Mouse (Mus musculus): ENCODE results near the gene Spire2. TPM values are rescaled to one million over a fixed set of nuclear protein-coding genes. Genes with fewer than 3 reads are reported as not detected.

Gene Spire2
- total and polyA plus RNA-seq, 2 experiments from 2014 or later: 25.4 to 34.0 TPM

DNA sequence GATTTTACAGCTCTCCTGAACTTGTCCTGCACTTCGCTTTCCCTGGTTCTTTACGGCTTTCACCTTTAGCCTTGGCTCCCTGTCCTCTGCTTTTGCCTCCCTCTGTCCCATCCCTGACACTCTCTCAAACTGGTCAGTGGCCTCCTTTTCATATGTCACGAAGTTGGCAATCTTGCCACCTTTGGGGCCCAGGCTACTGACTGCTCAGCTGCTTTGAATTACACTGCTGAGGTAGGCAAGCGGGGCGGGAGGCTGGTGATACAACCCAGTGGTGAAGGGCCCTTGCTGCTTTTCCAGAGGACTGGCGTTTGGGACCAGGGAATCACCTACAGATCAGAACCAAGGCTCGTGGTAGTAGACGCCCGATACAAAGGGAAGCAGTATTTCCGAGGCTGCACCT is 43.2 kb downstream of the Spire2 start:
- Histone ChIP-seq H3K36me3 (ENCODE audit: insufficient read depth, low read length) (no peaks in the 10 kb centered on the region; the same call in 1 of the 2 replicates), H3K27ac (peak overlapping the region; percentile 62), H3K4me3 (ENCODE audit: low read length) (no peak overlapping the region), H3K9ac (replicated peaks; ENCODE audit: low read length) (0 out of 2 replicates have a peak overlapping the region, but pooled peaks have one; percentile 3), H3K27me3 (ENCODE audit: insufficient read depth, low read length) (no peaks in the 10 kb centered on the region), H3K4me1 (ENCODE audit: insufficient read depth, low read length) (peaks cover 21% of the 10 kb centered on the region), H3K4me2 (ENCODE audit: low read depth, low read length) (peak overlapping the region; percentile 74), H3K9me3 (ENCODE audit: low read length) (no peaks in the 10 kb centered on the region)
- no peak for ATAC-seq
- no peak for TF ChIP-seq CTCF (IDR thresholded peaks at IDR 0.05; ENCODE audit: low read depth)
- WGBS: 76% methylated on average over 10 of the region's 10 CpGs
- no peak for DNase-seq (ENCODE audit: low spot score)

DNA sequence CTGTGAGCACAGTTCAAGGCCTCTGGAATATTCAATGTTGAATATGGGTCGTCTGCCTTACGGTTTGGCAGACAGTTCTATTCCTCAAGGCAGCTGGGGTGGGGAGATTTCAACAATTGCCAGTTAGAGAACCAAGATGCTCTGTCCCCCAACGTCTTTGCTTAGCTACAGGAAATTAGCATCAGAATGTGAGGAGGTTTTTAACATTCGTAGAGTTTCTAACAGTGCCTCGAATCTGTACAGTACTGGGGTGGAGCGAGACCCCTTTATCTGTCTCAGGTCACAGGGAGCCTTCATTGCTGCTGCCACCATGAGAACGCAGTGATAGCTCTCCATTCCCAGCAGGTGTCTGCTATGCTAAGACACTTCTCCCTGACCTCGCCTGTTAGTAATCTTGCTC is 43.6 kb downstream of the Spire2 start:
- Histone ChIP-seq H3K9ac (replicated peaks; ENCODE audit: low read length) (no peak overlapping the region), H3K27ac (peak overlapping the region; percentile 62), H3K4me3 (ENCODE audit: low read length) (no peak overlapping the region), H3K9me3 (ENCODE audit: low read length) (no peaks in the 10 kb centered on the region), H3K27me3 (ENCODE audit: insufficient read depth, low read length) (no peaks in the 10 kb centered on the region), H3K4me1 (ENCODE audit: insufficient read depth, low read length) (peaks cover 21% of the 10 kb centered on the region), H3K36me3 (ENCODE audit: insufficient read depth, low read length) (no peaks in the 10 kb centered on the region; the same call in 1 of the 2 replicates), H3K4me2 (ENCODE audit: low read depth, low read length) (peak overlapping the region; percentile 74)
- DNase-seq (ENCODE audit: low spot score): peak; percentile 12
- WGBS: 35% methylated on average over 8 of the region's 8 CpGs
- ATAC-seq: no peak
- TF ChIP-seq CTCF (IDR thresholded peaks at IDR 0.05; ENCODE audit: low read depth): no peak

DNA sequence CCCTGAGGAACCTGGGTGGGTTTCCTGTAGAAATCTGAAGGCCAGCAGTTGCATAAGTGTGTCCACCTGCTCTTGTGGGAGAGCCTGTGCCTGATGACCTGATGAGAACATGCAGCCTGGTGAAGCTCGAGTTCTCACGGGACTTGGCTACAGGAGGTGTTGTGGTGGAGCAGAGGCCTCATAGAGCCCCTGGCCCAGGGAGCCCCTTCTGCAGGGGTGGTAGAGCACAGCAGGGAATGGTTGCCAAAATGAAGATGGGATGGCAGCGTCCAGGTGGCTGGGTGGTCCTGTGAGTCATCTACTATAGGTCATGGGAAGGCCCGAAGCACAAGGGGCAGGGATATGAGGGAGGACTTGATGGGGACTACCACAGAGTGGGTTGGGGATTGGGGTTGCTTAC is 49.2 kb downstream of the Spire2 start:
- no peak overlapping the region for H3K4me3 ChIP-seq (ENCODE audit: low read length)
- no peaks in the 10 kb centered on the region for H3K9me3 ChIP-seq (ENCODE audit: low read length)
- H3K4me2 ChIP-seq (ENCODE audit: low read depth, low read length): no peak overlapping the region
- H3K36me3 ChIP-seq (ENCODE audit: insufficient read depth, low read length): peaks cover 44% of the 10 kb centered on the region
- no peak for TF ChIP-seq CTCF (IDR thresholded peaks at IDR 0.05; ENCODE audit: low read depth)
- H3K27me3 ChIP-seq (ENCODE audit: insufficient read depth, low read length): no peaks in the 10 kb centered on the region
- no peak overlapping the region for H3K27ac ChIP-seq
- WGBS: 90% methylated on average over 4 of the region's 4 CpGs
- H3K4me1 ChIP-seq (ENCODE audit: insufficient read depth, low read length): no peaks in the 10 kb centered on the region
- no peak overlapping the region for H3K9ac ChIP-seq (replicated peaks; ENCODE audit: low read length)
- ATAC-seq (no peak), DNase-seq (ENCODE audit: low spot score) (no peak)

DNA sequence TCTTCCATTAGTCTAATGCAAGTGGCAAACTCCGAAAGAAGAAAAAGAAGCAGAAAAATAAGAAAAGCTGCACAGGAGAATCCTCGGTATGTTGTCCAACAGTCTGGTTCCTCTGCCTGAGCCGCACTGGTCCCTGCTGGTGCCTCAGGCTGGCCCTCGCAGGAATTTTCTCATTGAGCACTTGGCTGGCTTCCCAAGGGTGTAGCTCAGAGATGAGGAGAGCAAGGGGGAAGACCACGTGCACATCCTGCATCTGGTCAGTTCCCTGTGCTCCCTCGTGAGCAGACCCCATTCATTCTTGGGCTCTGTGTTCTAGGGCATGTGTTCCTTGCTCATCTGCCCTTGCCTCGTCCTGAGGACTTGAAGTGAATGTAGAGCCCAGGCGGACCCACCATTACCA is 50.0 kb downstream of the Spire2 start:
- no peak overlapping the region for H3K27ac ChIP-seq
- peaks cover 52% of the 10 kb centered on the region for H3K36me3 ChIP-seq (ENCODE audit: insufficient read depth, low read length)
- no peak for TF ChIP-seq CTCF (IDR thresholded peaks at IDR 0.05; ENCODE audit: low read depth)
- WGBS: 74% methylated on average over 8 of the region's 8 CpGs
- H3K27me3 ChIP-seq (ENCODE audit: insufficient read depth, low read length): no peaks in the 10 kb centered on the region
- H3K9ac ChIP-seq (replicated peaks; ENCODE audit: low read length): no peak overlapping the region
- no peak overlapping the region for H3K4me3 ChIP-seq (ENCODE audit: low read length)
- no peaks in the 10 kb centered on the region for H3K9me3 ChIP-seq (ENCODE audit: low read length)
- H3K4me1 ChIP-seq (ENCODE audit: insufficient read depth, low read length): no peaks in the 10 kb centered on the region
- no peak overlapping the region for H3K4me2 ChIP-seq (ENCODE audit: low read depth, low read length)
- DNase-seq (ENCODE audit: low spot score) (no peak), ATAC-seq (no peak)

DNA sequence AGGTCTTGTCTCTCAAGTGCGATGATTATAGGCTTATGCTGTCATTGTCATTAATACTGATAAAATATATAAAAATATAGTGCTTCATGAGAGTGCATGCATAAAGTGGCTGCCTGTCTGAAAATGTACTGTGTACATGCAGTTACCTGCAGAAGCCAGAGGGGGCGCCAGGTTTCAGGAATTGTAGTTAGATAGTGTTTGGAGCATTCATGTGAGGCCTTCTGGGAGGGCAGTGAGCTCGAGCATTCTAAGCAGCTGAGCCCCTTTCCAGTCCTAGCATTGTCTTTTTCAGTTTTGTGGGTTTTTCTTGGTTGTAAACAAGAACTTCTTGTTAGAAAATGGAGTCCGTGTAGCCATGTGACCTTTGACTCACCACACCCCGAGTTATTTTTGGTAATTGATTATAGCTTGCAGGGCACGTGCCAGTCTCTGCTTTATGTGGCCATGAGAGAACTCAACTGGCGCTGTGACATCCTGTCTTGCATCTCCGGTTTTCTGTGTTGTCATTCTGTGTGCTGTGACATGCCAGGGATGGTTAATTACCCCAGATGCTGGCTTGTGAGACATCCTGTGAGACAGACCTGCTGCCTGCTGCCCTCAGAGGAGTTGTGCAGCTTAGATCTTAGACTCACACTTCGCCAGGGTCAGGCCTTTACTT is 52.5 kb downstream of the Spire2 start:
- peak; percentile 79 for TF ChIP-seq CTCF (IDR thresholded peaks at IDR 0.05; ENCODE audit: low read depth)
- Histone ChIP-seq H3K4me1 (ENCODE audit: insufficient read depth, low read length) (no peaks in the 10 kb centered on the region), H3K36me3 (ENCODE audit: insufficient read depth, low read length) (peaks cover 77% of the 10 kb centered on the region), H3K9ac (replicated peaks; ENCODE audit: low read length) (no peak overlapping the region), H3K27me3 (ENCODE audit: insufficient read depth, low read length) (no peaks in the 10 kb centered on the region), H3K27ac (no peak overlapping the region), H3K4me2 (ENCODE audit: low read depth, low read length) (no peak overlapping the region), H3K9me3 (ENCODE audit: low read length) (no peaks in the 10 kb centered on the region), H3K4me3 (ENCODE audit: low read length) (no peak overlapping the region)
- peak; percentile 65 for DNase-seq (ENCODE audit: low spot score)
- whole genome bisulfite sequencing: 66% methylated on average over 9 of the region's 9 CpGs
- peak; percentile 38 for ATAC-seq

DNA sequence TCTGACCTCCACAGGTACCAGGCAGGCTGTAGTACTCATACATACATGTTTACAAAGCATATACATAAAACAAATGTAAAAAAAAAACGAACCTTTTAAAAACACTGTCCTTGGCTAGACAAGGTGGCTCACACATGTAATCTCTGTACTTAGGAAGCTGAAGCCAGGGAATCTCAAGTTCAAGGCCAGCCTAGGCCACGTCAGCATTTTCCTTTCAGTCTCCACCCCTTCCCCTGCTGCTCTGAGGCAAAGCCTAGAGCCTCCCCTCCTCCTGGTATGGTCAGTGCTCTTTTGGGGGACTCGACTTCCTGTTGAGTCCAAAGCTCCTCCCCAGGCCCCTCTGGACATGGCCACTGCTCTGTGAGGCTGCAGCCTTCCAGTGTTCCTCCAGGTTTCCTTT is 54.5 kb downstream of the Spire2 start:
- no peak overlapping the region for H3K4me3 ChIP-seq (ENCODE audit: low read length)
- no peak overlapping the region for H3K4me2 ChIP-seq (ENCODE audit: low read depth, low read length)
- no peak for ATAC-seq
- no peaks in the 10 kb centered on the region for H3K9me3 ChIP-seq (ENCODE audit: low read length)
- no peaks in the 10 kb centered on the region for H3K4me1 ChIP-seq (ENCODE audit: insufficient read depth, low read length)
- H3K27me3 ChIP-seq (ENCODE audit: insufficient read depth, low read length): no peaks in the 10 kb centered on the region
- no peak for TF ChIP-seq CTCF (IDR thresholded peaks at IDR 0.05; ENCODE audit: low read depth)
- peaks cover 91% of the 10 kb centered on the region for H3K36me3 ChIP-seq (ENCODE audit: insufficient read depth, low read length)
- no peak overlapping the region for H3K9ac ChIP-seq (replicated peaks; ENCODE audit: low read length)
- no peak overlapping the region for H3K27ac ChIP-seq
- 85% methylated on average over 3 of the region's 3 CpGs for WGBS
- no peak for DNase-seq (ENCODE audit: low spot score)

DNA sequence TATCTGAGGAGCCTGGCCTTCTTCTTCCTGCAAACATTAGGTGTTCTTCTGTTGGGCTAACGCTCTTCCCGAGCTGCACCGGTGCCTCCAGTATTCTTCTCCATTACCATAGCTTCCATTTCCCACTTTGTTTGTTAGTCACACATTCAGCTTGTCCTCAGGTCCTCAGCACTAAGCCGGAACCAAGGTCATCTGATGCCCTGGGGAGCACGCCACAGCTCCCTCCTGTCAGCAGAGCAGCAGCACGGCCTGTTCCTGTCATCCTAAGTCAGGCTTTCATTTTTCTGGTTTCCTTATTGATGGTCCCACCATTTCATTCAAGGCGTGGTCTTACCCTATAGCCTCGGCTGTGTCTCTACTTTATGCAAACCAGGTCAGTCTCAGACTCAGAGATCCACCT is 55.3 kb downstream of the Spire2 start:
- H3K9me3 ChIP-seq (ENCODE audit: low read length): no peaks in the 10 kb centered on the region
- no peak for ATAC-seq
- TF ChIP-seq CTCF (IDR thresholded peaks at IDR 0.05; ENCODE audit: low read depth): no peak
- H3K9ac ChIP-seq (replicated peaks; ENCODE audit: low read length): no peak overlapping the region
- no peak overlapping the region for H3K27ac ChIP-seq
- H3K27me3 ChIP-seq (ENCODE audit: insufficient read depth, low read length): no peaks in the 10 kb centered on the region
- no peak for DNase-seq (ENCODE audit: low spot score)
- no peak overlapping the region for H3K4me2 ChIP-seq (ENCODE audit: low read depth, low read length)
- WGBS: 91% methylated on average over 8 of the region's 8 CpGs
- H3K4me3 ChIP-seq (ENCODE audit: low read length): no peak overlapping the region
- H3K36me3 ChIP-seq (ENCODE audit: insufficient read depth, low read length): peaks cover 94% of the 10 kb centered on the region
- no peaks in the 10 kb centered on the region for H3K4me1 ChIP-seq (ENCODE audit: insufficient read depth, low read length)
